Mouse (Mus musculus) heart, postnatal 4 days (tissue): ENCODE results near the gene Chd2. TPM values are rescaled to one million over a fixed set of nuclear protein-coding genes. Genes with fewer than 3 reads are reported as not detected.

Source experiments
- DNase-seq: peaks from one replicate; pipeline ENCODE4 v3.0.0; 2021
- total RNA-seq, 2 experiments: library from RNA; stranded (reverse); gene quantifications; 2 replicates each; pipeline ENCODE4 v1.2.3; 2021

The Chd2 gene
- total RNA-seq, 2 experiments from 2014 or later = 57.3 to 61.0 TPM

- DNase-seq = no peak
Measured at GRCm38 (mm10) chr7:73441802-73442201, 99.8 kb downstream of the Chd2 start.

- DNase-seq = no peak
Measured at GRCm38 (mm10) chr7:73435685-73436084, 105.9 kb downstream of the Chd2 start.

GRCm38 (mm10) chr7:73434336-73434677, 107.3 kb downstream of the Chd2 start:
- no peak for DNase-seq

DNA sequence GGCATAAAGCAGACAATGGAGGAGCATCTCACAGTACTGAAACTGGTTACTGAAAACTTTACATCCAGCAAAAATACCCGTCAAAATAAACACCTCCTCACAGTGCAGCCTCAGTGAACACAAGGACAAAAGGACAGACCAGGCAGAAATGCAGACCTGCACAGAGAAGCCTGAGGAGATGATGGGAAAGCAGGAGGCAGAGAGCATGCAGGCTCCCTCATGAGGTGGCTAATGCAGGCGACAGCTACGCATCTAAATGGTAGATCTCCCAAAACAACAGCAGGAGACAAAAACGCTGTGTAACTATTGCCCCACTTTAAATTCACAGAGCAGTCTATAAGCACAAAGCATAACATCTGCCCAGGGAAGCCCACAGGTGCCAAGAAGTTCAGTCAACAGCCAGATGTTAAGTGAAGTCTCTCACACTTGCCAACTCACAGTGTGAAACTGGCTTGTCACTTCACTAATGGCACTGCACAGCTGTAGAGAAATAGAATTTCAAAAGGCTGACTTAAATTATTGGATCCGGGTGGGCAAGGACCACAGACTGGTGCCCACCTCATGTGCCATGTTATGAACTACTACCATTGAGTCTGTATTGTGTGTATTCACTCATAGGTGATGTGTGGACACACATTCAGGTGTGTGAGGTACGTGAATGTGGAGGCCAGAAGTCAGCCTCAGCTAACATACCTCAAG, 107.8 kb downstream of the Chd2 start:
- DNase-seq = no peak

- no peak for DNase-seq
Measured at GRCm38 (mm10) chr7:73428525-73428924, 113.1 kb downstream of the Chd2 start.

- no peak for DNase-seq
Measured at GRCm38 (mm10) chr7:73427794-73428193, 113.8 kb downstream of the Chd2 start.

- no peak for DNase-seq
Measured at GRCm38 (mm10) chr7:73426752-73427386, 114.8 kb downstream of the Chd2 start.

GRCm38 (mm10) chr7:73426235-73426634, 115.4 kb downstream of the Chd2 start:
- DNase-seq = no peak

DNA sequence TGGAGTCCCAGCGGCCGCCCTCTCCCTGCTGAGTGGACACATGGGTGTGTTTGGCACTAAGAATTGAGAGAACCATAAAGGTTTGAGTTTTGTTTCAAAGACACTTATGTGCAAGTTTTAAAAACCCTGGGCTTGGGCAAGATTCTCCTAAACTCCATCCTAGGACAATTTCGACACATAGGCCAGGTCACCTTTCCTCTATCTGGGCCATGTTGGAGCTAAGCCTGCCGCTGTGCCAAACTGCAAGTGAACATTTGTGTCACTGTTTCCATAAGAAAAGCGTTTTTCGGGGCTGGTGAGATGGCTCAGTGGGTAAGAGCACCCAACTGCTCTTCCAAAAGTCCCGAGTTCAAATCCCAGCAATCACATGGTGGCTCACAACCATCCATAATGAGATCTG, 116.2 kb downstream of the Chd2 start:
- DNase-seq = no peak

GRCm38 (mm10) chr7:73424705-73425104, 116.9 kb downstream of the Chd2 start:
- peak; percentile 66 for DNase-seq

GRCm38 (mm10) chr7:73424243-73424642, 117.4 kb downstream of the Chd2 start:
- no peak for DNase-seq

GRCm38 (mm10) chr7:73423236-73423635, 118.4 kb downstream of the Chd2 start:
- DNase-seq = no peak

DNA sequence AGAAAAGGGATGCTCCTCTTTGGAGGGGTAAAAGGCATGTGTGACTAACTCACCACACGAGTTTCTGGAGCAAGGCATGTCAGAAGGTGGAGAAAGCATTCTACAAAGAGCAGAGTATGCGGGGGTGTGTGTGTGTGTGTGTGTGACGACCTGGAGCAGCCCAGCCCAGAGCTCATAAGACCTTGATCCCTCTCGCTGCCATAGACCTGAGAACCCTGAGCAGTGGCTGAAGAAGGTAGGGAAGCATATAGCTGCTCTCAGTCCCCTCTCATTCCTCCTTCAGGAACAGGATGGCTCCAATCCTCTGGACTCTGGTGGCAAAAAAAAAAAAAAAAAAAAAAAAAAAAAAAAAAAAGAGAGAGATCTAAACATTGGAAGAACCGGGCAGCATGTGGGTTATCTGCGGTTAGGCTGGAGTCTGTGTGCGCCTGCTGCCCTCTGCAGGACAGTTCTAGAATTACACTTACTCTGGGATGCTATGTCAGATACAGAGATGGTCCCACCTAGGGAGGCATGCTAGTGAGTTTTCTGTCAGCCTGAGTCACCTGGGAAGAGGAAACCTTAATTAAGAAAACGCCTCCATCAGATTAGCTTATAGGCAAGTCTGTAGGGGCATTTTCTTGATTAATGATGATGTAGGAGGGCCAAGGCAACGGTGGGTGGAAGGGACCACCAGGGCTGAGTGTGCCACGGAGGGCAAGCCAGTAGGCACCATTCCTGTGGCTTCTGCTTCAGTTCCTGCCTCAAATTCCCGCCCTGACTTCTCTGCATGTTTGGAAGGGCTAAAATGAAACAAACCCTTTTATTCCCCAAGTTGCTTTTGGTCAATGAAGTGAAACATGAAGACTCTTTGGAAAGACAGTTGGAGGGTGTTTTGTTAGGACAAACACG, 119.2 kb downstream of the Chd2 start:
- peak; percentile 84 for DNase-seq

- no peak for DNase-seq
Measured at GRCm38 (mm10) chr7:73421278-73422015, 120.2 kb downstream of the Chd2 start.

DNA sequence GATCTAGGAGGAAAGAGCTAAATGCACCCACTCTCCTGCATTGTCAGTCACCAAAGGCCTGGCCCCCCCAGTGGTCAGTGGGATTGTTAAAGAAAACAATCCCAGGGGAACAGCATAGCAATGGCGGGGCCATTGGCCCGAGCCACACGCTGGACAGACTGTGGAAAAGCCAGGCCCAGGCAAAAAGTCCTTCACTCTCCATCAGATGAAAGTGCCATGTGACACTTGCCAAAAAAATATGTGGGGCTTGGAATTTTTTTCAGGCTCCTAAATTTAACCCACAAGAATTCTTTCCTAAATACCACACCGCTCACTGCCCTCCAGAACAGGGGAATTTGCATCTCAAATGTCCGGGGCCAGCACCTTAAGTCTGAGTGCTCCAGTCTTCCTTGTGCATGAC, 120.8 kb downstream of the Chd2 start:
- no peak for DNase-seq

DNA sequence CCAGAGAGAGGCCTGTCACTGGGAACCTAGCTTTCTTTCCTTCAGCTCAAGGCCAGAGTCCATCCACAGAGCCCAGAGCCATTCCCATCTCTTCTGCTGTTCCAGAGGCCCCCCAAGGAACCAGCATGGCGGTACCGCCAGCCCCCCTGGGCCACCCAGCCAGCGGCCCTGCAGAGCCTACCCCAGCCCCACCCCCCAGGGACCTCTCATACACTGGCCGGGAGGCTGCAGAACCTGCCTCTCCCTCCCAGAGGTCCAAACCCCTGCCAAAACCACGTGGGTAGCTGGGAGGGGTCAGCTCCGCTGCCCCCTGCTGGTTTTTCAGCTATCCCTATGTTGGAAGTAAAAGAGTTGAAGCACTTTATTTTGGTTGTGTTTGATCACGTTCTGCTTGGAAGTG, 122.3 kb downstream of the Chd2 start:
- no peak for DNase-seq

DNA sequence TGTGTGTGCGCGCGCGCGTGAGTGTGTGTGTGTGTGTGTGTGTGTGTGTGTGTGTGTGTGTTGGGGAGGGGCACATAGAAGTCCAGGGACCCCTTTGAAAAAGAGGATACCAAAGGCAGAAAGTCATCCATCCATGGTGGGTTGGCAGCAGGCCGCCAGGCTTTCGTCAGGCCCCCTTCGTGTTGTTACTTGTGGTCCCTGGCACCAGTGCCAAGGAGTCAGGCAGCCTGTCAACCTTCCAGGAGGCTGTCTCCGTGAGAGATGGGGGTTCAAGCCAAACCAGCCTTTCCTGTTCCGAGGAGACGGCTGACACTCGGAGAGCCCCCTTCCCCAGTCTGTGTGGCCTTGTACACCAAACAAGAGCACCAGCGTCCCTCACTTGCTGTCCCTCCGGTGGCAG, 127.4 kb downstream of the Chd2 start:
- no peak for DNase-seq

DNA sequence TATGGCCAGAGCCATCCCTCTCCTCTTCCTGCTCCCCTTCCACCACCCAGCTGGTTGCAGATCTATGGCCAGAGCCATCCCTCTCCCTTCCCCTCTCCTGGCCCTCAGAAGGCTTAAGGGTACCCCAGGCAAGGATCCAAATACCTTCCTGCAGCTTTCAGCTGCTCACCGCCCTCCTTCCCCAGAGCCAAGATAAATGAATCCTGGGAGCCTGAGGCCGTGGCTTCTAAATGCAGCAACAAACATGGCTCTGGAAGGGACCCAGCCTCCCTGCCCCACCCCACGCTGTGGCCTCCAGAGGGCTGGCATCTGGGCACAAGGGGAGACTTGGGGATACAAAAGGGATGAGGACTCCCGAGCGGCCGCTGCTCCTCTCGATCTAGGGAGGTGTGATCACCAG, 129.2 kb downstream of the Chd2 start:
- DNase-seq = peak; percentile 40

DNA sequence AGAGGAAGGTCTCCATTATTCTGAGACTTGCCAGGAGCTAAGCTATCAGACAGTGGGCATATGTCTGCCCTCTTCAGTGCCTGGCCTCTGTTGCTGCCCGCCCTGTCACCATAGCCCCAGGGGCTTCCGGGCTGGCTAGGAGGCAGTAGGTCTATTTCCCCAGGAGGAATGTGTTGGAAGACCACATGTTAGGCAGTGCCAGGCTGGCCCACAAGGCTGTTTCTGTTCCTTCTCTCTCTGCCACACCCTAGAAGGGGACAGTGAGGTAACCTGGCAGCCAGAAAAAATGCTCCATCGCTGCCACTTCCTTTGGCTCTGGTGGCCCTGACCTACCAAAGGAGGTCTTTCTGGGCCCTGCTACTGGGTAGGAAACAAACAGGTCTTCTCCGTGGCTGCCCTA, 129.6 kb downstream of the Chd2 start:
- DNase-seq = no peak

DNA sequence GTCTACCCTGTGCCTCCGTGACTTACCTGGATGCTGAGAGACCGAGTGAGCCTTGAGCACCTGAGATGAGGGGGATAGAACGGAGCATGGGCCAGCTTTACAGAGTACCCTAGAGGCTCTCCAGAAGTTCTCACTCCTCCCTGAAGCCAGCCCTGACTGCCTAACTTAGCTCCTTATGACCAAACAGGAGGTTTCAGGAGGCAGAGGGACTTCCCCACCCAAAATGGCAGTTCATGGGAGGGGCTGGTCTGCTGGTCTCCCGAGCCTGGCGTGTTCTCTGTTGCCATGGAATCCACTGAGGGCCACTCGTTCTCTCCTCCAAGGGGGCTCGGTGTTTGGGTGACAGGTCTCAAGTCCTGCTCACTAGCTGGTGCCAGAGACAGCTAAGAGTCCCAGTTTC, 130.1 kb downstream of the Chd2 start:
- DNase-seq = no peak

- no peak for DNase-seq
Measured at GRCm38 (mm10) chr7:73405550-73405949, 136.1 kb downstream of the Chd2 start.

DNA sequence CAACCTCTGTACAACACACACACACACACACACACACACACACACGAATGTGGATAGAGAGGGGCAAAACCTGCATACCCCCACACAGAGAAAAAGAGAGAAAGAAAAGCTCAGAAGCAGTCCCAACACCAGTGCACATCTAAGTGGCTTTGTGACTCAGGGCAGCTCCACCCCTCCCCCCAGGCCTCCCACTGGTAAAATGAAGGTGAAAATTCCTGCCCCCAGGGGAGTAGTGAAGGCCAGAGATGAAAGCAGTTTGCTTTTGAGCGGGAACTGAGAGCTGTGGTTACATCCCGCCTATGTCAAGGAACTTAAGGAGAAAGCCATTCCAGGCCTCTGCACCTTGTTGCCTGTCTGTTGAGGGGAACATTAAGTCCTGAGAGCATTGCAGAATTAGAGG, 138.1 kb downstream of the Chd2 start:
- no peak for DNase-seq

GRCm38 (mm10) chr7:73402671-73403070, 139.0 kb downstream of the Chd2 start:
- no peak for DNase-seq
